Mouse (Mus musculus) midbrain, embryonic 11.5 days (tissue): ENCODE measurements around the gene Sema6d. TPM values are rescaled to one million over a fixed set of nuclear protein-coding genes. Genes with fewer than 3 reads are reported as not detected.

Experiments
- ATAC-seq: fragments of 200-750 bp; cut with Nextera tagmentation; 2 replicates; pipeline ENCODE4 v1.8.0; 2017; ENCODE audit warnings: moderate TSS enrichment, moderate library complexity; ENCODE audit not compliant: low FRiP score
- DNase-seq: peaks from one replicate; pipeline ENCODE4 v3.0.0; 2015; ENCODE audit warnings: low spot score; ENCODE audit errors: missing footprints
- H3K27ac ChIP-seq: fragments of 300-500 bp; sonication (generic); 2 replicates; pipeline ENCODE4 v1.5.1; 2014; ENCODE audit warnings: low read depth, low read length
- H3K27me3 ChIP-seq: fragments of 300-500 bp; sonication (generic); 2 replicates; pipeline ENCODE4 v1.6.1; 2014; ENCODE audit warnings: mild to moderate bottlenecking, low read length, moderate library complexity, mixed read lengths; ENCODE audit not compliant: control insufficient read depth, insufficient read depth
- H3K36me3 ChIP-seq: fragments of 300-500 bp; sonication (generic); 2 replicates; pipeline ENCODE4 v1.6.1; 2014; ENCODE audit warnings: mild to moderate bottlenecking, low read length, moderate library complexity, mixed read lengths; ENCODE audit not compliant: control insufficient read depth, insufficient read depth
- H3K4me1 ChIP-seq: fragments of 300-500 bp; sonication (generic); 2 replicates; pipeline ENCODE4 v1.6.1; 2014; ENCODE audit warnings: low read length; ENCODE audit not compliant: control insufficient read depth, insufficient read depth
- H3K4me2 ChIP-seq: fragments of 300-500 bp; sonication (generic); 2 replicates; pipeline ENCODE4 v1.6.1; 2014; ENCODE audit warnings: mild to moderate bottlenecking, moderate library complexity
- H3K4me3 ChIP-seq: fragments of 300-500 bp; sonication (generic); 2 replicates; pipeline ENCODE4 v1.5.1; 2014; ENCODE audit warnings: low read depth, low read length
- H3K9ac ChIP-seq: fragments of 300-500 bp; sonication (generic); 2 replicates; pipeline ENCODE4 v1.6.1; 2014; ENCODE audit warnings: low read length
- H3K9me3 ChIP-seq: fragments of 300-500 bp; sonication (generic); 2 replicates; pipeline ENCODE4 v1.6.1; 2016; ENCODE audit warnings: low read length; ENCODE audit not compliant: control insufficient read depth
- WGBS: fragments of 180-500 bp; shearing (Covaris S2); extraction: QIAGEN DNeasy Blood & Tissue Kit; methylation state at CpG from one replicate; pipeline ENCODE4 v1.1.7; 2014; 5-methylcytosine and 5-hydroxymethylcytosine counted together
- polyA plus RNA-seq: library from polyadenylated mRNA; unstranded; fragments of >200 nt; fragmentation: Nextera tagmentation; extraction: Ambion mirVana; gene quantifications from 2 replicates; pipeline ENCODE4 v1.2.1, GENCODE M21; 2014

Gene Sema6d
- polyA plus RNA-seq, 1 experiment from 2014 or later, result 11.1 TPM

GRCm38 (mm10) chr2:124592750-124593149 lies 503.0 kb downstream of the Sema6d start:
- H3K36me3 ChIP-seq, result no peaks in the 10 kb centered on the region
- H3K27ac ChIP-seq, result no peak overlapping the region
- no peak overlapping the region for H3K4me2 ChIP-seq
- ATAC-seq (no peak), DNase-seq (no peak)
- H3K9ac ChIP-seq, result no peak overlapping the region
- H3K4me1 ChIP-seq, result no peaks in the 10 kb centered on the region
- 93% methylated on average over 4 of the region's 4 CpGs for WGBS
- H3K4me3 ChIP-seq, result no peak overlapping the region
- H3K9me3 ChIP-seq, result no peaks in the 10 kb centered on the region
- H3K27me3 ChIP-seq, result no peaks in the 10 kb centered on the region

GRCm38 (mm10) chr2:124599014-124599413 lies 509.2 kb downstream of the Sema6d start:
- 81% methylated on average over 3 of the region's 3 CpGs for WGBS
- H3K9me3 ChIP-seq, result no peaks in the 10 kb centered on the region
- H3K4me2 ChIP-seq, result no peak overlapping the region
- H3K27me3 ChIP-seq, result no peaks in the 10 kb centered on the region
- H3K4me1 ChIP-seq, result no peaks in the 10 kb centered on the region
- no peak overlapping the region for H3K4me3 ChIP-seq
- no peak for ATAC-seq
- H3K9ac ChIP-seq, result no peak overlapping the region
- no peak for DNase-seq
- no peak overlapping the region for H3K27ac ChIP-seq
- H3K36me3 ChIP-seq, result no peaks in the 10 kb centered on the region

GRCm38 (mm10) chr2:124601702-124602378 lies 512.1 kb downstream of the Sema6d start:
- no peak for DNase-seq
- no peak overlapping the region for H3K4me2 ChIP-seq
- no peak overlapping the region for H3K27ac ChIP-seq
- ATAC-seq, result no peak
- no peaks in the 10 kb centered on the region for H3K9me3 ChIP-seq
- WGBS, result 79% methylated on average over 9 of the region's 9 CpGs
- H3K4me1 ChIP-seq, result no peaks in the 10 kb centered on the region
- H3K36me3 ChIP-seq, result no peaks in the 10 kb centered on the region
- H3K4me3 ChIP-seq, result no peak overlapping the region
- H3K27me3 ChIP-seq, result no peaks in the 10 kb centered on the region; the same call in 1 of the 2 replicates
- H3K9ac ChIP-seq, result no peak overlapping the region

DNA sequence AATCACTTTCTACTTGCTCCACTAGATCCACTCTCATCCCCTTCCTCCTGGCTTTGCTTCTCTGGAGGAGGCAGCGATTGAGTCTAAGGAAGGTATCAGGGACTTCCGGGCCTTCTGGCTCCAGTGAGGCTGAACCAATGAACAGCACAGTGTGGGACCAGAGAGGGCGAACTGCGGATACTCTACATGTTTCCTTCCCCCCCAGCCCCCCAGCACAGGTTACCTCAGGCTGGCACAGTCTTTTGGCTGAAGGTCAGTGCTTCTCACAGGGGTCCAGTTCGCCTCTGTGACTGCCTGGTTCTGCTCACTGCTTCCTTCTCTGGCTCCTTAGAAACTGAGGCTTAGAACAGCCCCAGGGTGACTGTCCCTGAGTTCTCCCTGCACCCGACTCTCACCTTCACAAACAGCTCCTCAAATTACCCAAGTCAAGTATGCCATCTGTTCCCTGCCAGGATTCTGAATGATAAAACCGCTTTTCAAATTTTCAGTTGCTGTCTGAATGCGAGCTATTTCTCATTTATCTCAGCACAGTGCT lies 512.7 kb downstream of the Sema6d start:
- Histone ChIP-seq H3K4me1 (no peaks in the 10 kb centered on the region), H3K36me3 (no peaks in the 10 kb centered on the region), H3K9me3 (no peaks in the 10 kb centered on the region), H3K4me3 (no peak overlapping the region), H3K4me2 (no peak overlapping the region), H3K27me3 (no peaks in the 10 kb centered on the region; the same call in 1 of the 2 replicates), H3K27ac (no peak overlapping the region), H3K9ac (no peak overlapping the region)
- DNase-seq (no peak), ATAC-seq (no peak)
- 60% methylated on average over 8 of the region's 8 CpGs for WGBS

DNA sequence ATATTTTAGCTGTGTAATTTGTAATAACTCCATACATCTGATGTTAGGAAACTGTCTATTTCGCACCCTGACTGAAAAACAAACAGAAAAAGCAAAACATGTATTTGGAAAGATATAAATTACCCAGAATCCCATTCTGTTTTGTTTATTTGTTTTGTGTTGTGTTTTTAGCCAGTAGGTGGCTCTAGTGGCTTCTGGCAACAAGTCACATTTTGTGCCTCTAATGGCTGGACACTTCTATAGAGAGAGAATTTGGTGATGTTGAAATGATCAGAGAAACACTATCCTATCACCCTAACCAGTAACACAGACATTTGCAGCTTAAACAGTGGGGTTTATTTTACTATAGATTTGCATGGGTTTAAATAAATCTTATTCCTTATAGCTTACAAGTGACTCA lies 515.6 kb downstream of the Sema6d start:
- Histone ChIP-seq H3K4me3 (no peak overlapping the region), H3K27me3 (peaks cover 5% of the 10 kb centered on the region; the same call in 1 of the 2 replicates), H3K36me3 (no peaks in the 10 kb centered on the region), H3K4me2 (no peak overlapping the region), H3K9ac (no peak overlapping the region), H3K9me3 (no peaks in the 10 kb centered on the region), H3K4me1 (peaks cover 9% of the 10 kb centered on the region; the same call in 1 of the 2 replicates), H3K27ac (no peak overlapping the region)
- 81% methylated on average over 1 of the region's 1 CpGs for WGBS
- no peak for ATAC-seq
- DNase-seq, result peak; percentile 65

DNA sequence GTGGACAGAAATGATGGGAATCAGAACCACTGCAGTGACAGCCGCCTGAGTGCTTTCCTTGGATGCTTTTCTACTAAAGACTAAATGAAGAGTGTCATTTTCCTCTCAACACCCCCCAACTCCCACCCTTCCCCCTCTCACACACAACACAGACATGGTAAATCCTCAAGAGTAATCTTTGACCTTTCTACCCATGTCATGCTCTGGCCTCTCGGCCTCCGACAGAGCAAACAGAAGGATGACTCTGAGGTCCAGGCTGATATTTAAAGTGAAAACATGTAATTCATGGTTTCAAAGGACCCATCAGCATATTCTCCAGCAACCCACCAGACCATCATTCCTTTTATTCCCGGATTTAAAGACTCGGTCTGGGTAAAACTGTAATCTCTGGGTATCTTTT lies 518.2 kb downstream of the Sema6d start:
- Histone ChIP-seq H3K4me1 (peaks cover 13% of the 10 kb centered on the region; the same call in 1 of the 2 replicates), H3K4me3 (no peak overlapping the region), H3K27me3 (peaks cover 9% of the 10 kb centered on the region), H3K27ac (no peak overlapping the region), H3K9me3 (no peaks in the 10 kb centered on the region), H3K36me3 (no peaks in the 10 kb centered on the region), H3K9ac (no peak overlapping the region), H3K4me2 (no peak overlapping the region)
- 24% methylated on average over 5 of the region's 5 CpGs for WGBS
- DNase-seq (no peak), ATAC-seq (no peak)

DNA sequence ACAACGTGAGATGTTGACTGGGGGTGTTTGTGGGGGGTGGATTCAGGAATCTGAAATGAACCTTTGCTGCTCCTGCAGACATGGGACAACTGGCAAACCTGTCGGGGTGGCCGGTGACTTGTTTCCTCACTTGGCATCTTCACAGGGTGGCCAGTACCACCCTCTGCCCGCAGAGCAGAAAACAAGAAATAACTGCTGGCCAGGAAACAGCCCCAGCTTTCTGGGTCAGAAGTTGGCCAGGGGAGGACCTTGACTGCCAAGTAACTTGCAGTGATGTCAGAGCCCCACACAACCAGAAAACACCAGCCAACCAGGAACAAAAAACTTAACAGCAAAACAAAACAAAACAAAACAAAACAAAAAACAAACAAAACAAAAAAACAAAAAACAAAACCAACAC lies 518.8 kb downstream of the Sema6d start:
- DNase-seq, result no peak
- H3K4me1 ChIP-seq, result peaks cover 13% of the 10 kb centered on the region; the same call in 1 of the 2 replicates
- H3K9me3 ChIP-seq, result no peaks in the 10 kb centered on the region
- H3K27me3 ChIP-seq, result peaks cover 9% of the 10 kb centered on the region
- H3K4me2 ChIP-seq, result no peak overlapping the region
- H3K9ac ChIP-seq, result no peak overlapping the region
- 78% methylated on average over 4 of the region's 4 CpGs for WGBS
- no peaks in the 10 kb centered on the region for H3K36me3 ChIP-seq
- no peak for ATAC-seq
- H3K4me3 ChIP-seq, result no peak overlapping the region
- H3K27ac ChIP-seq, result no peak overlapping the region

DNA sequence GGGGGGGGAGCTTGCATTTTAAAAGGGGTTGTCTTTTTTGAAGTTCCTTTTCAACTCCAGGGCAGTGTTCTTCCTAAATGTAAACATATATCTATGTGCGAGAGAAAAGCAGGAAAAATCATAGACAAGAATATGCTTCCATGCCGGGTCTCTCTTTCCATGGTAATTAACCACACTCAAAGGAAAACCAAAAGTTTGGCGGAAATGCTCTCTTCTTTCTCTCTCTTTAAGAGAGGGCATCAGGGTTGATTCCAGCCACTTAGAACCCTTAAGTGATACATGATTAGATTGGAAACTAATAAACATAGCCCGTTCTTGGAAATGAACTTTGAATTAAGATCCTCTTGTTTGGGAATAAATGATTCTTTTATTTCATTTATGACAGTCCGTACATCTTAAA lies 519.2 kb downstream of the Sema6d start:
- Histone ChIP-seq H3K4me2 (peak overlapping the region; percentile 98), H3K27ac (no peak overlapping the region), H3K36me3 (no peaks in the 10 kb centered on the region), H3K4me3 (no peak overlapping the region), H3K4me1 (peaks cover 13% of the 10 kb centered on the region; the same call in 1 of the 2 replicates), H3K9me3 (no peaks in the 10 kb centered on the region), H3K27me3 (peaks cover 9% of the 10 kb centered on the region), H3K9ac (no peak overlapping the region)
- ATAC-seq (no peak), DNase-seq (peak; percentile 87)
- 21% methylated on average over 5 of the region's 5 CpGs for WGBS

DNA sequence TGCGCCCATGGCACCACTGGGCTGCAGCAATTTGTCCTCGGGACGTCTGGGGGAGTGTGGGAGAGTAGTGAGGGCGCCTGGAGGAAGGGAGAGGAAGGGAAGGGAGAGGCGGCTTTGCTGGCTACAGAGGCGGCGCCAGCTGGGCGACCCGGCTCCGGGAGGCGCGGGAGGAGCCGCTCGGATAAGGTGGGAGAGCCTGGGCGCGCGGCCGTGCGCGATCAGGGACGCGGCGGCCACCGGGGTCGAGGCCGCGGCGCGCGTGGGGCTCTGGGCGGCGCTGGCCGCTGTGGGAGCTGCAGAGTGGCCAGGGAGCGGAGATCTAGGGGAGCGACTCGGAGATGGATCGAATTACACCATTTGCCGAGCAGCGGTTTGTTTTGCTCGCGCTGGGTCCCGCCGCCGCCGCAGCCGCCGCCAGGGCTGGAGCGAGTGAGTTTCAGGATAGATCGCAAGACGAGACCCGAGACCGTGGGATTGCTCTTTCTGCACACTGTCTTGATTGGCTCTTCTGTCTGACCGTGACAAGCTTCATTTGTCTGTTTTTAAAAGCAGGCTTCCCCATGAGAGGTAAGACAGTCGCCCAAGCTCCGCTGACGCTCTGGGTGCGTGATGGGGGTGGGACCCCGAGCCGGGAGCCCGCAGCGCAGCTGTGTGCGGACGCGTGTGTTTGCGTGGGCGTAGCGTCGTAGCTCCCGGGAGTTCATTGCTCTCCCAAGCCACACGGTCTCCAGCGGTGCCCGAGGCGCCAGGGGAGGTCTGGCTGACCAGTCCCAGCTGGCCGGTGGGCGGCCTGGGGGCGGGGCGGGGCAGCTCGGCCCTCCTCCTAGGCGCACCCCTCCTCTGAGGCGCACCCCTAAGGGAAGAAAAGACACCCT lies 520.2 kb downstream of the Sema6d start:
- H3K4me3 ChIP-seq, result peak overlapping the region; percentile 73
- H3K4me2 ChIP-seq, result peak overlapping the region; percentile 98
- peaks cover 13% of the 10 kb centered on the region; the same call in 1 of the 2 replicates for H3K4me1 ChIP-seq
- H3K9ac ChIP-seq, result peak overlapping the region; percentile 73
- no peaks in the 10 kb centered on the region for H3K9me3 ChIP-seq
- H3K27me3 ChIP-seq, result peaks cover 9% of the 10 kb centered on the region
- under 1% methylated on average over 71 of the region's 80 CpGs for WGBS
- peak overlapping the region; percentile 74 for H3K27ac ChIP-seq
- DNase-seq (peak; percentile 97), ATAC-seq (peak; percentile 85)
- no peaks in the 10 kb centered on the region for H3K36me3 ChIP-seq
